Mouse (Mus musculus): Measurements from ENCODE around the gene Mtg2. TPM values are rescaled to one million over a fixed set of nuclear protein-coding genes. Genes with fewer than 3 reads are reported as not detected.

Gene Mtg2
- polyA plus RNA-seq, 1 experiment from 2014 or later = 11.1 TPM

- H3K4me3 ChIP-seq (ENCODE audit: low read depth, low read length) = no peak overlapping the region
- H3K9me3 ChIP-seq (ENCODE audit: control insufficient read depth) = no peaks in the 10 kb centered on the region
- H3K27me3 ChIP-seq (replicated peaks; ENCODE audit: control insufficient read depth, insufficient read depth, low read length) = peaks cover 37% of the 10 kb centered on the region
- H3K9ac ChIP-seq (ENCODE audit: low read depth, low read length) = no peak overlapping the region
- H3K36me3 ChIP-seq (ENCODE audit: control insufficient read depth, insufficient read depth) = no peaks in the 10 kb centered on the region
- no peak overlapping the region for H3K4me2 ChIP-seq (replicated peaks; ENCODE audit: low read depth)
- no peaks in the 10 kb centered on the region for H3K4me1 ChIP-seq (replicated peaks; ENCODE audit: control insufficient read depth, insufficient read depth, low read length)
- TF ChIP-seq CTCF (IDR thresholded peaks at IDR 0.05; ENCODE audit: low read depth) = no peak
- ATAC-seq = no peak
- WGBS = 48% methylated on average over 3 of the region's 3 CpGs
- H3K27ac ChIP-seq (ENCODE audit: low read depth, low read length) = no peak overlapping the region
Observed at GRCm38 (mm10) chr2:180097585-180097984, 27.2 kb downstream of the Mtg2 start.

DNA sequence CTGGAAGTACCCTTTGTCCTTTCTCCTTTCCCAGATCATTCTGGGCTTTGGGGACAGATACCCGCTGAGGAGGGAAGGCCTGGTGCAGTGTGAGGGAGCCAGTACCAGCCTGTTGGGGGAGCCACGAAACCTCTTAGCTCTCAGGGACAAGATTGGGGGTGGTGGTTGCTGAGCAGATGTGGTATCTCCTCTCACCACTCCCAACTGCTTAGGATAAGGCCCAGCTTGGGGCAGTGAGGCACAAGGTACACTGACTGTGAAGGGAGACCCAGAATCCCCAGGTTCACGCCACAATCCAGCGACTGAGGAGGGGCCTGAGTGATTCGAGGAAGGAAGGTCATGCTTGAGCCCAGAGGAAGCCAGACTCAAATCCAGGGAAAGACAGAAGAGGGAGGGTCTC is 27.8 kb downstream of the Mtg2 start:
- H3K4me1 ChIP-seq (replicated peaks; ENCODE audit: control insufficient read depth, insufficient read depth, low read length) = no peaks in the 10 kb centered on the region
- TF ChIP-seq CTCF (IDR thresholded peaks at IDR 0.05; ENCODE audit: low read depth) = no peak
- no peak overlapping the region for H3K9ac ChIP-seq (ENCODE audit: low read depth, low read length)
- no peaks in the 10 kb centered on the region for H3K36me3 ChIP-seq (ENCODE audit: control insufficient read depth, insufficient read depth)
- 32% methylated on average over 5 of the region's 5 CpGs for WGBS
- H3K27ac ChIP-seq (ENCODE audit: low read depth, low read length) = no peak overlapping the region
- no peak overlapping the region for H3K4me2 ChIP-seq (replicated peaks; ENCODE audit: low read depth)
- H3K9me3 ChIP-seq (ENCODE audit: control insufficient read depth) = no peaks in the 10 kb centered on the region
- H3K4me3 ChIP-seq (ENCODE audit: low read depth, low read length) = no peak overlapping the region
- H3K27me3 ChIP-seq (replicated peaks; ENCODE audit: control insufficient read depth, insufficient read depth, low read length) = peaks cover 43% of the 10 kb centered on the region
- ATAC-seq = no peak

DNA sequence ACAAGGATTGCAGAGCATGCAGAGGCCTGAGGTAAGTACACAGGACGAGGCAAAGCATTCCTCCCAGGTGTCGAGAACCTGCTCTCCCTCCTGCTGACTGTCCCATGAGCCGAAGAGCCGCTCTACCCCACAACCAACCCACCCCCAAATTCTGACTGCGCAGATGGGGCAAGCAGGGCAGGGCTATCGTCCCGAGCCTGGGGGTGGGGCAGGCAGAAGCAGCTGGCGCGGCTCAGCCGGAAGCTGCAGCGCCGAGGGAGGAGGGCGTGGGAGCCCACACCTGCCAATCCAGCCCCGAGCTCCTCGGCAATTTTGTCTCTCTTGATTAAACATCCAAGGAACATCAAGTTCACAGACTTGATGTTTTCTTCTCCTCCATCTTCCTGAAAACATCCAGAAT is 29.1 kb downstream of the Mtg2 start:
- Histone ChIP-seq H3K9ac (ENCODE audit: low read depth, low read length) (no peak overlapping the region), H3K27ac (ENCODE audit: low read depth, low read length) (no peak overlapping the region), H3K4me1 (replicated peaks; ENCODE audit: control insufficient read depth, insufficient read depth, low read length) (no peaks in the 10 kb centered on the region), H3K4me2 (replicated peaks; ENCODE audit: low read depth) (no peak overlapping the region; the same call in 1 of the 2 replicates), H3K27me3 (replicated peaks; ENCODE audit: control insufficient read depth, insufficient read depth, low read length) (peaks cover 56% of the 10 kb centered on the region), H3K36me3 (ENCODE audit: control insufficient read depth, insufficient read depth) (no peaks in the 10 kb centered on the region), H3K9me3 (ENCODE audit: control insufficient read depth) (no peaks in the 10 kb centered on the region), H3K4me3 (ENCODE audit: low read depth, low read length) (no peak overlapping the region)
- 4% methylated on average over 15 of the region's 15 CpGs for WGBS
- ATAC-seq = no peak
- TF ChIP-seq CTCF (IDR thresholded peaks at IDR 0.05; ENCODE audit: low read depth) = no peak

DNA sequence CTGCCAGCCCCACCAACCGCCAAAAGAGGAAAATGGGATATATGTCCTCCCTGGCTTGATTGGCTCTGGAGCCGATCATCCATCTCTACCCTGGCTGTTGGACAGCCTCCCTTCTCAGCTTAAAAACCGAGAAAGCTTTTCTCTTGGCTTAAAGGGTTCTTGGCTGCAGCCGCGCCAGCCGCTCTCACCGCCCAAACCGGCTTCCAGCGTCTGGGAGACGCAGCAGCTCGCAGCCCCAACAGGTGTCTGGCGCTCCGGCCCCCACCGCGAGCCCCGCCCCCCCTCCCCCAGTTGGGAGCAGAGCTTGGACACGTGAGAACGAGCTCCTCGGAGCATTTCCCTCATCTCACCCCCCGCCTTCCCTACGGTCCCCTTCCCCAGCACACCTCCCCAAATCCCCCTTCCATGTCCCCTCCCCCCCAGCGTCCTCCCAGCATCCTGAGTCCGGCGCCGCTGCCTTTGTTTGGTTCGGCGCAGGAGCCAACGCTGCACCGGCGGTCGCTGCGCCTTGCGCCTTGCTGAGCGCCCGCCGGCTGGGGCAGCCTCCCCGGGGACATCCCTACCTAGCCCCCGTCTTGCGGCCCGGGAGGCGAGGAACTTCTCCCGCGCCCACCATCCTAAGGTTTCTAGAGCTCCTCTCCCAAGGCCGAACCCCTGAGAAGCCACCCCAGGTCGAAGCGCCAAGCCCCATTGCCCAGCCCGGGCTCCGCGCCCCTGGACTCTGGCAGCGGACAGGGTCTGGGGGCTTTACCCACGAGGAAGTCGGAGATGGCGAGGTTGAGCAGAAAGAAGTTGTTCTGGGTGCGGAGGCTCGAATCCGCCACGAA is 33.0 kb downstream of the Mtg2 start:
- Histone ChIP-seq H3K4me2 (replicated peaks; ENCODE audit: low read depth) (peak overlapping the region; percentile 96), H3K36me3 (ENCODE audit: control insufficient read depth, insufficient read depth) (no peaks in the 10 kb centered on the region), H3K4me1 (replicated peaks; ENCODE audit: control insufficient read depth, insufficient read depth, low read length) (no peaks in the 10 kb centered on the region), H3K9ac (ENCODE audit: low read depth, low read length) (no peak overlapping the region), H3K9me3 (ENCODE audit: control insufficient read depth) (no peaks in the 10 kb centered on the region), H3K27ac (ENCODE audit: low read depth, low read length) (no peak overlapping the region), H3K4me3 (ENCODE audit: low read depth, low read length) (peak overlapping the region; percentile 50), H3K27me3 (replicated peaks; ENCODE audit: control insufficient read depth, insufficient read depth, low read length) (peaks cover 65% of the 10 kb centered on the region)
- WGBS = 1% methylated on average over 56 of the region's 57 CpGs
- TF ChIP-seq CTCF (IDR thresholded peaks at IDR 0.05; ENCODE audit: low read depth) = no peak
- ATAC-seq = no peak

DNA sequence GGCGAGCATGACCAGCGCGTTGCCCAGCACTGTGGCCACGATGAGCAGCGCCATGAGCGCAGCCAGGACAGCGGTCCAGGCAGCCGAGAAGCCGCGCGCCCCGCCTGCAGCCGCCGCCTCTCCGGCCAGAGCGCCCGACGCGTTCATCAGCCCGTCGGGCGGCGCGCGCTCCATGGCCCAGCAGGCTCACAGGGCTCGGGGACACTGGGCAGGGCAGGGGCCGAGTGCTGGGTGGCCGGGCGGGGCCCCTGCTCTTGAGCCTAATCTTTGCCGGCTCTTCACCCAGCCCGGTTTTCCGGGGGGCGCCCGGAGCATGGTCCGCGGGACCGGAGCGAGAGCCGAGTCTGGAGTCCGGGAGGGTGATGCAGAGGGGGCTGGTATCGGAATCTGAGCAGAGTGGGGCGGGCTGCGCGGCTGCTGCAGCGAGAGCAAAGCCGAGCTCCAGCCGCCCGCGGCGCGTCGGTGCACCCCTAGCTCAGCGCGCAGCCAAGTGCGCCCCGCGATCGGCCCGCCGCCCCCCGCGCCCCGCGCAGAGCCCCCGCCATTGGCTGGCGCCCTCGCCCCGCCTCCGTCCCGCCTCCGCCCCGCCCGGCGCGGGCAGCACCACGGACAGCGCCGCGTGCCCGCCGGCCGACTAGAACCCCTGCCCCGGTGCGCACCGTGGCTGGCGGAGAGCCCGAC is 33.7 kb downstream of the Mtg2 start, which contains the start of gene Hrh3:
Hrh3 (minus strand) TSS at position 511 of the 681 bp plus-strand sequence.
- Histone ChIP-seq H3K27ac (ENCODE audit: low read depth, low read length) (no peak within 1 kb of the TSS), H3K27me3 (replicated peaks; ENCODE audit: control insufficient read depth, insufficient read depth, low read length) (peaks cover 60% of the 10 kb centered on the region), H3K4me2 (replicated peaks; ENCODE audit: low read depth) (peak within 1 kb of the TSS; percentile 96), H3K9me3 (ENCODE audit: control insufficient read depth) (no peaks in the 10 kb centered on the region), H3K9ac (ENCODE audit: low read depth, low read length) (no peak within 1 kb of the TSS), H3K36me3 (ENCODE audit: control insufficient read depth, insufficient read depth) (no peaks in the 10 kb centered on the region), H3K4me3 (ENCODE audit: low read depth, low read length) (peak within 1 kb of the TSS; percentile 50), H3K4me1 (replicated peaks; ENCODE audit: control insufficient read depth, insufficient read depth, low read length) (no peaks in the 10 kb centered on the region)
- peak; percentile 68 for ATAC-seq
- TF ChIP-seq CTCF (IDR thresholded peaks at IDR 0.05; ENCODE audit: low read depth) = no peak
- WGBS = 1% methylated on average over 74 of the region's 87 CpGs

DNA sequence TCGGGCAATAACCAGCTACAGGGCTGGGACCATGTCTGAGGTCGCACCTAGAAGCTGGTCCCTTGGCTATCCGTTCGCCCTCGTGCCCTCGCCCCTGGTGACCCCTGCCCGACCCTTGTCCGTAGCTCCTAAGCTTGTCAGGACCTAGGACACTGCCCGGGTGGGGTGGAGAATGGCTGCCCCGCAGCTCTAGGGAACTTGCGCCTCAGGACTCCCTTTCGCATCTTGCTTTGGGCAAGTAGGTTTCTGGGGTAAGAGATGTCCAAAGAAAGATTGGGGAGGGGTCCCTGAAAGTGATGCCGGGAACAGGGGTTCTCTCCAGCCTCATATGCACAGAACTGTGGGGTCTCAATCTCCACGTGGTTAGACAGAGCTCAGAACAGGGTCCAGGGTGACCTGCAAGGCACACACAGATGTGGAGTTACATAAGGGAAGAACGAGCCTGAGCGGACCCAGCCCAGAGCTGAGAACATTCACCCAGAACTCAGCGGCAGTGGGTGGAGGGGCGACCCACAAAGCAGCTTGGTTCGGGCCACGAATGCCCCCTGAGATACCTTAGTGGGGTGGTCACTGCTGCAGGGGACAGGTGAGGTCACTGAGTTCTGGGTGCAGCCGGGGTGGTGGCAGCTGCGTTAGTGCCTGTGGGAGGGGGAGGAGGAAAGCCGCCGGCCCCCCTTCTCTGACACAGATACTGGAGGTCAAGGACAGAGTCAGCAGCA is 34.4 kb downstream of the Mtg2 start:
- ATAC-seq = no peak
- Histone ChIP-seq H3K36me3 (ENCODE audit: control insufficient read depth, insufficient read depth) (no peaks in the 10 kb centered on the region), H3K27me3 (replicated peaks; ENCODE audit: control insufficient read depth, insufficient read depth, low read length) (peaks cover 58% of the 10 kb centered on the region), H3K27ac (ENCODE audit: low read depth, low read length) (no peak overlapping the region), H3K9ac (ENCODE audit: low read depth, low read length) (no peak overlapping the region), H3K4me1 (replicated peaks; ENCODE audit: control insufficient read depth, insufficient read depth, low read length) (no peaks in the 10 kb centered on the region), H3K4me2 (replicated peaks; ENCODE audit: low read depth) (peak overlapping the region; percentile 96), H3K9me3 (ENCODE audit: control insufficient read depth) (no peaks in the 10 kb centered on the region), H3K4me3 (ENCODE audit: low read depth, low read length) (peak overlapping the region; percentile 50)
- no peak for TF ChIP-seq CTCF (IDR thresholded peaks at IDR 0.05; ENCODE audit: low read depth)
- WGBS = 13% methylated on average over 24 of the region's 24 CpGs

Data from intestine, postnatal 0 days (tissue).